Mouse (Mus musculus): ENCODE results near the gene Tagap1.
"Not testable (repeated sequence)": the region's sequence is repeated elsewhere in the genome, so short reads cannot be mapped to it uniquely, and the experiment has no call there.

The Tagap1 gene

DNA sequence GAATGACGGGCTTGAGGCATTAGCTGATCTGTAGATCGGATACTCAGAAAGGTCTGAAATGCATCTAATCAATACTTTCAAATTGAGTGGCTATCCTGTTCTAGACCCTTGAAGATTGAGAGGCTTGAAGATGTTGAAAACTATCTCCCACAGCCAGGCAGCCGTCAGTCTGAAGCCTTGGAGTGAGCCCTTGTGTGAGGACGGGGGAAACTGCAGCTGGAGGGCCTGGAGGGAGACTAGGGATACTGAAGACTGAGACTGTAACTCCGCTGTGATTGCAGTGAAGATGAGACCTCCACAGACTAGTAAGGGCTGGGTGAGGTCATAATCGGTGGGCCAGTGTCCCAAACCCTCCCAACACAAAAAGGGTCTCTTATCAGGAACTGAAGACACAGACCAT, 1.4 kb upstream of the Tagap1 start:
- DNase-seq (ENCODE audit: extremely low read depth, low read depth), result not testable (repeated sequence)

DNA sequence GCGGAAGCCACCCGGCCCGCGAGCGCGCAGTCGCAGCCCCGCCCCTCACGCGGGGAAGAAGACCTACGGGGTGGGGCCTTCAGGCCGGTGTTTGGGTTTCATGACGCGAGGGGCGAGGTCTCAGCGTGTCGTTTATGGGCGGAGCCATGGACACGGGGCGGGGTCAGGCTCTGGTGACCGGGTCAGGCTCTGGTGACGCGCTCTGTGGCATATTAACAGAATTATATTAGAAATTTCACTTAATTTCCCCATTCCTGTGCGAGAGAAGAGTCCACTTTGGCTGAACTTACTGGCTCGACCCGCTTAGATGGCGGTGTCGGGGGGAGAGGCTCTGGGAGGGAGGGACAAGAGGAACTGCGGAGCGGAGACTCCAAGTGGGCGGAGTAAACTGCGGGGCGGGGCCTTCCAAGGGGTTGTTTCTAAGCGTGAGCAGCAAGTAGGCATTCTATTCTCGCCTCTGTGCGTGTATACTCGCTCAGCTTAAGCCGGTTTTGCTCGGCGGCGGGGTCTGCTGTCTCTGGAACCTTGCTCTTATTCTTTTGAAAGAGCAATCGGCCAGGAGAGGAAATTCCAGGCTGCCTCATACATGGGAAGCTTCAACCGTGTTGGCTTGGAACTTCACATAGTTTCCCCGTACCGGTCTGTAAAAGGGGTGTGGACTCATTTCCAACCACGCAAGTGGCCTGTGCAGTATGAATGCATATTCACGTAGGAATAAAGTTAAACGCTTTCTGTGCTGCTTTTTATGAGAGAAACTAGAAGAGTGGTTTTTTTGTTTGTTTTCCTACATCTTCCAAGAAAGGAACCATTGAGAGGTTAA, 435 bp upstream of the Tagap1 start:
- DNase-seq (ENCODE audit: extremely low read depth, low read depth), result not testable (repeated sequence)

DNA sequence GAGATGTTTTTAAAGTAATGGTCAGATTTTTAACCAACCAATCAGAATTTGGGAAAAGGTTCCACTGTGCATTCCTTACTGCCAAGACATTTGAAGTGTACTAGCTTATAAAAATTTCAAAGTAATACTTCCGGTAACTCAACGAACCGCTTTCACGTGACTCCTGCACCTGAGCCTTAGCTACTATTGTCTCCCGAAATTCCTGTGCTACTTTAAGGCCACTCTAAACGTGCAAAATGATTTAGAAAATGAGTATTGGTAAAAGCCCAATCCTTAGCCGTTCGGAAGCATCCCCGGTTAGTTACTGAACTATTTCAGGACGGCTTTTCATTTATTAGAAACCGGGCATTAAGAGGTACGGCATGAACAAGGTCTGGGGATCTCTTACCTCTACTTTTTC, 607 bp downstream of the Tagap1 start:
- not testable (repeated sequence) for DNase-seq (ENCODE audit: extremely low read depth, low read depth)

DNA sequence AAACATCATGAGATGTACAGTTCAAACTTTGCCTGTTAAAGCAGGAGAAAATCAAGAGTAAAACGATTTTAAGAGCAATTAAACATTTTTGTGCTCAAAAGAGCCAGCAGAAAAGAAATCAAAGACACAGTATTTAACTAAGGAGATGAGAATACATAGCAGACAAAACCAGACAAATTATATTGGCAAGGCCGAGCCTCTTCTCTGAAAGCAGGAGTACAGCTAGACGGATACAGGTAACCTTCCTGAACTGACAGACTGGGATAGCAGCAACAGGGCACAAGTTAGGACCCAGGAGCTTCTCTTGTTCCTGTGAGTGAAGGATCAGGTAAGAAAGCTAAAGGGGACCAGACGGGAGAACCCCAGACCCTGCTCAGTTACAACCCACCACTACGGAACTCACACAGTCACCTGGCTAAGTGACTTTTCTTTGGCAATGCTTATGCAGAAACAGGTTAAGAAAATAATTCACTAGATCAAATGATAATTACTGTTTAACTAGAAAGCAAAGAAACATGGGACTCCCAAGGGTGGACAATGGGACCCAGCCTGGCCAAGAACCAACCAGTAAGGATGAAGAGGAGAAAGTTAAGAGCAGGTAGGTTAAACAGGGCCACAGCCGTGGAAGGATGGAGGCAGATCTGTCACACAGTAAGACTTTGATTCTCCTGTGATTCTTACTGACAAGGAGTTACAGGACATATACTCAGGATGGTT, 1.3 kb downstream of the Tagap1 start:
- not testable (repeated sequence) for DNase-seq (ENCODE audit: extremely low read depth, low read depth)

DNA sequence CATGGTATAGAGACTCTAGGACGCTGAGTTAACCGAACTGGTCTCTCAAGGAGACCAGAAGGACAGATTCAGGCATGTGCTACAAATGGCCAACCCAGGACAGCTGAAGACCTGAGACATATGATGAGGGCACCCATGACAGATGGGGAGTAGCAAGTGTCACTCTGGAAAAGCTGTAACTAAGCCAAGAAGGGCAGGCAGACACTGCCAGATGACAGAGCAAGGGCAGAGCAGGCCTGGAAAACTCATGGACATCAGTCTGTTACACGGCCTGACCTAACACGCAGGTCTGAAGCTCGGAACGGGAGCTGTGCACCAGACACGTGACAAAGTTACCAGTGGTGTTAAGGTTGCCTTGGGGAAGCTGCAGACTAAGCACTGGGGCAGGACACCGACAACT, 2.1 kb downstream of the Tagap1 start:
- DNase-seq (ENCODE audit: extremely low read depth, low read depth), result not testable (repeated sequence)

DNA sequence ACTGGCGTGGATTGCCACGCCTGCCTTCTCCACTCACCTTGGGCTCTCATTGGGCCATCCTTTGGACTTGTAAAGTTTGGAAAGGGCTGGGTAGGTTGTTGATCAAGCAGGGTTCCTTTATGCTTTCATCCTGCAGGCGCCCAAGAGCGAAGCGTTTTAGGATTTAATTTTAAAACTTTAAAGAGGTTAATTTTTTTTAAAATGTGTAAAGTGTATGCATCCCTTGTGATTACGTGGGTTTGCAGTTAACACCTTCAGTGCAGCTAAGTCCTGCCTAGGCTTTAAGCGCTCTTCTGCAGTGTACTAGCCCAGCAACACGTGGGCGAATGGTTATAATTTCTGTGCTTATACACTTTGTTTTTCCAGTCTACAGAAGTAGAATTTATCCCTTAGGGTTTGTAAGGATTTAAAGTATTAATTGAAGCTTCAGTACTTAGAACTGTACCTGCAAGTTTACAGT, 12.2 kb downstream of the Tagap1 start:
- peak; percentile 33 for DNase-seq (ENCODE audit: extremely low read depth, low read depth)

DNA sequence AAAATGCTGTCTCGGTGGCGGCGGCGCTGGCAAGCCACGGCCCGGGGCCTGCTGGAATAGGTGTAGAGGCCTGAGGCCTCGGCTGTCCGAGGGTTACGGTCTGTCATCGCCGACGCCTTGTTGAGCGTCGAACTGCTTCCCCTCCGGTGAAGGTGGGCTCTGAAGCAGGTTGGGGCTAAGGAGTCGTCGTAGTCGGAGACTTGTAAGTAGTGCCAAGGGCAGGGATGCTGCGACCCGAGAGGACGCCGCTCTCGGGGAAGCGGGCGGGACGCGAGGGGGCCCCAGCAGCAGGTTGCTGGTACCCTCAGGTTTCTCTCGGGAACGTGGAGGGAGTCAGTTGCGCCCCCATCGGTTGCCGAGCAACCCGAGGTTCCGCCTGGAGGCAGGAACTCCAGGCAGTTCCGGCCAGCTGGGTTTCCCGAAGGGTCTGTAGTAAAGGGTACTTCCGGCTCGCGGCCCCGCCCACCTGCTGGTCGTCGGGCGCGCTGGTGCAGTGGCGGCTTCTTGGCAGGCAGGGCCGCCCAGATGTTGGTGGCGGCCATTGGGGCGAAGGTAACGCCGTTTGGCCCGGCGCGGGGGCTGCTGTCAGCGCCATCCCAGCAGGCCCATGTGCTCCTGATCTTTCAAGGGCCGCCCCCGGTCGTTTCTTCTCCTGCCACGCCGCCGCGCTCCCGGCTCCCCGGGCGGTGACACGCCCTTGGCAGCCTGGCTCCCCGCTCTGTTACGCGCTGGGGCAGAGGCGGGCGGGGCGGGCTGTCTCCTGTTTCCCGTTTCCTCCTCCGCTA, 12.8 kb downstream of the Tagap1 start, which contains the start of gene Rsph3b:
TSS of gene Rsph3b (minus strand) at position 699 of the 785 bp plus-strand sequence.
- DNase-seq (ENCODE audit: extremely low read depth, low read depth), result not testable (repeated sequence)

DNA sequence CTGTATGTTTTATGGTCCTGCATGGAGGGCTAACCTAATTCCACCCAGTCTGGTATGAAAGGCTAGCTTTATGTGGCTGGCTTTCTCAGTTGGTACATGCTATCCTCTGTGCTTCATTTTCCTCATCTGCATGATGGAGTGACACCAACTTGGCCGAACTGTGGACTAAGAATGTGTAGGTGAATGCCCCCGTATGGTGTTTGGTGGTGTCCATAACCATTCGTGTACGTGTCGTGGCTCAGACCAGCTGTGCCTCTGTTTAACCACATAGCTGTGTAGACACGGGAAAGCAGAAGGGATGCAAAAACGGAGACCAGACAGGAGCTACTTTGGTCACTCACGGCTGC, 13.3 kb downstream of the Tagap1 start:
- not testable (repeated sequence) for DNase-seq (ENCODE audit: extremely low read depth, low read depth)

DNA sequence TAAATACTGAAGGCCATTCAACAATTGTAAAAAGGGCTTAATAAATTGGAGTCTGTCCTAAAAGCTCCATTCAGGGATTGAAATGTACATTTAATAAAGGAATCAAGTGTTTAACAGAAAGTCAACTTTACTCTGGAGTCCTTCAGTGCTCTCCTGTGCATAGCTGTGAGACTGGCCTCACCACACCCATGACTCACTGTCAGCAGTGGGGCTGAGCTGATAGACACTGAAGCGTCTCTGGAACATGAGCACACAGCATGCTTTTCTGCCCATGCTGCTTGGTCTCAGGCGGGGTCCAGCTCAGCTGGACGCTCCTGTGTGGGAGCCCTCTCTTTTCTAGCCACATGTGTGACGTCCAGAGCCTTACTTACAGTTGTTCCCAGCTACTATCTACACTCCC, 18.4 kb downstream of the Tagap1 start:
- not testable (repeated sequence) for DNase-seq (ENCODE audit: extremely low read depth, low read depth)

DNA sequence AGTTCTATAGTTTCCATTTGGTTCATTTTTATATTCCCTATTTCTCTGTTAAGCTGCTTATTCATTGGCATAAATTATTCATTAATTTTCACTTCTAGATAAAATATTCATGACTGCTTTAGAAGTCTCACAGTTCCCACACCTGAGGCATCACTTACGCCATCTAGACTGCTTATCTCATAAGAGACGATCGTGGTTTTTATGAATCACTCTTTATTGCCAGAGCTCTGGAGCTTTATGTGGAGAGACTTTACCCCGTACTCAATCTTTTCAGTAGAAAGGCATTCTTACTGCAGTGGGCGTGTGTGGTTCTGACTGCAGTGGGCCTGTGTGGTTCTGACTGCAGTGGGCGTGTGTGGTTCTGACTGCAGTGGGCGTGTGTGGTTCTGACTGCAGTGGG, 29.3 kb downstream of the Tagap1 start:
- DNase-seq (ENCODE audit: extremely low read depth, low read depth), result not testable (repeated sequence)

DNA sequence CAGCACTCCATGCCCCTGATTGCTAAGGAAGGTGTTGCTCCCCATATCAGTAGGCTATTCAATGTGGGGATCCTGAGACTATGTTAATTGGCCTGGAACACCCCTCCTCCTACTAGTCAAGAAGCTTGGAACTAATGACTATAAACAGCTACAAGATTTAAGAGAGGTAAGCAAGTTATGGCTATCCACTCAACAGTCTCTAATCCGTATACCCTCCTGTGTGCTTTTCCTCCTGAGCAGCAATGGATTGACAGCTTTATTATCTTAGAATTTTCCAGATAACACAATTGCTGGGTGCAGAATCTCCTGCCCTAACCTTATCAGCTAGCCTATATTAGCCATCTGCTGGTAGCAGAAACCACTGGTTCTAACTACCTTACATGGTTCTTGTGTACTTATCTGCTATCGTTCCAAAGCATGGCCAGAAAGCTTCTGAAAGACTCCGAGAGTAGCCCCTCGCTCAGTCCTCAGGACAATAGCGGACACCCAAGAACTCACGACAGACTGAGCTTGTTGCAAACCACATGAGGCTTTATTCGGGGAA, 40.5 kb downstream of the Tagap1 start:
- not testable (repeated sequence) for DNase-seq (ENCODE audit: extremely low read depth, low read depth)

DNA sequence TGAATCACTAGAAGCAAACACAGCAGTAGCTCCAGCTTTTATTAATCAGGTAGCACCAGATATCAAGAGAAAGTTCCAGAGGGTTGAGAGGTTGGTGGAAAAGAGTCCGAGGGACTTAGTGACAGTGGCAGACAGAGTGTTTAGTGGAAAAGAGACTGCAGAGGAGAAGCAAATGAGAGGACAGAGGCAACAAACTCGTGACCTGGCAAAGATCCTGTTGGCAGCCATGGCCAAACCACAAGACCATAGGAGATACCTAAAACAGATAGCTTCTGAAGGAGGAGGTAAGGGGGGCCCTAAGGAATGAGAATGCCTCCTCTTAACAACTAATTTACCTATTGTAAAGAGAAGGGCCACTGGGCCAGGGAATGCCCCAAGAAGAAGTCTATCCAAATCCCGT, 41.6 kb downstream of the Tagap1 start:
- DNase-seq (ENCODE audit: extremely low read depth, low read depth), result not testable (repeated sequence)

DNA sequence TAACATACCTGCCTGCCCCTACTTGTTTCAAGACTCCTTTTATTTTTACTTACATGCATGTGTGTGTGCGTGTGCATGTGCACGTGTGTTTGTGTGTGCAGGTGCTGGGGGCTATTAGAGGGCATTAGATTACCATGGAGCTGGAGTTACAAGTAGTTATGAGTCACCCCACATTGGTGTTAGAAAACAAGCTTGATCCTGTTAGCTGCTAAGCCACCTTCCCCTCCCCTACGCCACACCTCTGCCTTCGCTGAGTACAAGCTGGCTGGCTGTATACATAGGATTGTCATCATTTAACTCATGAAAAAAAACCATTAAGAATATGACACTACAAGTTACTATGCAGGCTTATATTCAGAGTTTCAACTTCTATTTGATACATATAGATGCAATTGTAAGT, 45.7 kb downstream of the Tagap1 start:
- DNase-seq (ENCODE audit: extremely low read depth, low read depth), result not testable (repeated sequence)

DNA sequence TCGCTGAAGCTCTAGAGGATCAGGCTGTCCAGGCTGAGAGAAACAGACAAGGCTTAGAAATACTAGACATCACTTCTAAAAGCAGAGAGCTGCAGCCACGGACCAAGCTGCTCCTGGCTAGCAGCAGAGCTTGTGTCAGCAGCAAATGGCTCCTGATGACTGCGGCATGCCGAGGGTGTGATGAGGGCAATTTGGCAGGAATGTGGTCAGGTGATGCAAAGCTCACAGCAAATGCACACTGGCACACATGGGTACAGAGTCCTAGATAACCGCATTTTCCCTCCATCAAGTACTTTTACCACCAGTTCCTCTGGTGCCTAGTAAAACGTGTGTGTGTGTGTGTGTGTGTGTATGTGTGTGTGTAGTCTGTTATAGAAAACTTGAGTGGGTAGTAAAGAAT, 46.9 kb downstream of the Tagap1 start:
- DNase-seq (ENCODE audit: extremely low read depth, low read depth), result not testable (repeated sequence)

Measured in MEL-GATA-1-ER (cell line).